Mouse (Mus musculus): ENCODE results near the gene Olfr159.

DNA sequence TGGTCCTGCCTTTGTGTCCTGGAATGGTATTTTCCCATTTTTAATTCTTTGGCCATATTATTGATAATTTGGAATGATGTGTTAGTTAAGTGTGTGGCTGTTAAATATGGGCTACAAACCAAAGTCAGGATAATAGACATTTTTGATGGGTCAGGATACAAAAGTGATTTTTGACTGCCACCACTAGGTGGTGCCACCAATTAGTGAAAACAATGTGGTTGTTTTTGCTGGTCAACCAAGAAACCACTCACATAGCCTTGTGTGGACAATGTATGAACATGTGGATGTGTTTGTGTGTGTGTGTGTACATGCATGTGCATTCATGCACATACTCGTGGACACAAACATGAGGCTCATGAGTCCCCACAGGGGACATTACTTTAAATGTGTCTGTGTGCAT lies 46.0 kb downstream of the Olfr159 start:
- peak; percentile 79 for TF ChIP-seq CTCF (IDR thresholded peaks at IDR 0.05; ENCODE audit: low read depth)
- no peak for TF ChIP-seq EP300 (IDR thresholded peaks at IDR 0.05; ENCODE audit: low read depth)

Measured in liver, postnatal 0 days (tissue).